Mouse (Mus musculus) spleen, postnatal 10 days (tissue): Measurements from ENCODE around the gene Atxn1.

ENCODE experiments used
- DNase-seq, 2 experiments: peaks; one replicate each; pipeline ENCODE4 v3.0.0; 2021 to 2022; ENCODE audit warnings: low spot score in 2 of 2

Atxn1 gene

DNA sequence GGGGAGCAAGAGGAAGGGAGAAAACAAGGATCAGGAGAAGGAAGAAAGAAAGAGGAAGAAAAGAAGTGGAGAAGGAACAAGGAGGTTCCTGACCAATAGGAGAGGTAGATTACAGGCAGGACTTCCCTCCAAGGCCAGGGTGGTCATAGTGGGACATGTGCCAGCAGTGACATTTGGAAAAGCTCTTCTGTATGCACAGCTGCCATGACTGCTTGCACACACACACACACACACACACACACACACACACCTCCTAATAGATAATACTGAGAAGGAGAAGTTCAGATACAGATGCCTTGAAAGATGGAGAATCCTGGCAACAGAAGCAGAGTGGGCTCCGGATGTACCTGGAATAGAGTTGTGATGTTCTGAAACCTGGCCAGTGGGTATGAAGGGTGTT lies 189.3 kb downstream of the Atxn1 start:
- no peak for DNase-seq

DNA sequence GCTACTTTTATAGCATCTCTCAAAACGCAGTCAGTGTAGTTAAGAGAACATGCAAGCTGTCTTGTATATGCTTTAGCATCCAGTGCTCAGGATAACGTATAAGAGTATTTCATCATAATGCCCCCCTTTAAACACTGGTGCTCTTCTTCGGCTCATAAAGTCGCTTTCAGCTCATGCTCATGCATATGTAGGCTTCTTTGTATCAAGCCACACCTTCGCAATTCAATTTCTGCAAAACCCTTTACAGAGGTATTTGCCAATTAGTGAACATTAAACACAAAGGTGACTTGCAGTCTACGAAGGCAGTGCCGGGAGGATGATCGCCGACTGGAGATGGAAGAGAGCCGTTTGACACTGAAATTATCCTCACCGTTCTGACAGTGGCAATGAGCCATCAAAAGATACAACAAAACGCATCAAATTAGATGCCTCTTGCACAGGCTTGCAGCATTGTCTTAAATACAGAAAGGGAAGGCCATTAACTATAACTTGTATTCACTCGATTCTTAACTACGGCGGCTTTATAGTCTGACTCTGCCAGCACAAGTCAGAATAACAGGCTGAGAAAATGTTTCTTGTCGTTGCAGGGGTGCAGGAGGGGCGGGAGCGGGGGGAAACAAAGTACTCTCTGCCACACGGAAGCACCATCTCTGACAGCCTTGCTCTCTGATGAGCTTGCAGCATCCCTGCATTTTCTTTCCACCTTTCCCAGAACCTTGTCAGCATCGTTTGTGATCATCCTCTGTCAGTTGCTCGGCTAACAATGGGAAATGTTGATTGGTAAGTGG lies 191.2 kb downstream of the Atxn1 start:
- no peak for DNase-seq

DNA sequence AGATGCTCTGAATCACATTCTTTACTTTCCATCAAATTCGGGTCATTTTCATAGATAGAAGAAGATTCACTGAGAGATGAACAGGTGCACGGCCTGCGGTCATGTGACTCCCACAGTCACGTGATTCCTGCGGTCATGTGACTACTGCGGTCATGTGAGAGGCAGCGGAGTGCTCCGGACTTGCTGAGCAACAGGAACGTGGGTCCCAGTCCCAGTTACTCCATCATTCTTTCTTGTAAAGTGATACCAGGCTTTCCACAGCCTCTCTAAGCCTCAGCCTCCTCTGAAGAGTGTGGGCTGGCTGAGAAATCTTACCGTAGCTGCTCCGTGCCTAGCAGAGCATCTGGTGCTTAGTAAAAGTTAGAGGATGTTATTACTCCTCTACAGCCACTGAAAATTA lies 195.1 kb downstream of the Atxn1 start:
- DNase-seq: no peak

DNA sequence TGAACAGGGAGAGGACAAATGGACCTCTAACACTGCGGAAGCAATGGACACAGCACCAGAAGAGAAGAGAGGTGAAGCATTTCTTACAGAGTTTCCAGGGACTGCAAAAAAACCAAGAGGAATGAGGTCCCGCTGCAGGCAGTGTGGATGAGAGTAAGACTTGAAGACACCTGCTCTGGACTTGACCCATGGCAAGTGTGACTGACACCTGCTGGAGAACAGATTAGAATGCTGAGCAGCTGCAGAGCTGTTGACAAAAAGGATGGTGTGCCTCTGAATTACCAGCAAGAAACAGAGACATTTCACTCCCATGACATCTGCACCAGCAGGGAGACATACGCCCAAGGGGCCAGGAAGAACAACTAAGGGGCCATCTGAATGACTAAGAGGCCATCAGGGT lies 196.6 kb downstream of the Atxn1 start:
- DNase-seq: no peak

DNA sequence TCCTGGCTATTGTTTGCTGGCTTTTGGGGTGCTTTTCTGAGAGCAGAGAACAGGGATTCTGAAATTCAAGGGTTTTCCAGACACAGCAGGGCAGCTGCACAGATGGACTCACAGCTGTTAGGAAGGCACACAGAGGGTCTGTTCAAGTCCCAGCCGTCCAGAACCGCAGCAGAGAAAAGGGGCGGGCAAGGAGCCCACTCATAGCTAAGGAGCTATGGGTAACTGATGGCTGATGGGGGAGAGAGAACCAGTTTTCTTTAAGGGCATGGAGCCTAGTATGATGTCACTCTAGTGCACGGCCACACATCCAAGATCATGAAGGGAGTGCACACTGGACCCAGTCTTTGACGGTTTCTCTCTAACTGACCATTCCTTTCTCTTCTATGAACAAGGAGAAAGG lies 200.5 kb downstream of the Atxn1 start:
- no peak for DNase-seq

DNA sequence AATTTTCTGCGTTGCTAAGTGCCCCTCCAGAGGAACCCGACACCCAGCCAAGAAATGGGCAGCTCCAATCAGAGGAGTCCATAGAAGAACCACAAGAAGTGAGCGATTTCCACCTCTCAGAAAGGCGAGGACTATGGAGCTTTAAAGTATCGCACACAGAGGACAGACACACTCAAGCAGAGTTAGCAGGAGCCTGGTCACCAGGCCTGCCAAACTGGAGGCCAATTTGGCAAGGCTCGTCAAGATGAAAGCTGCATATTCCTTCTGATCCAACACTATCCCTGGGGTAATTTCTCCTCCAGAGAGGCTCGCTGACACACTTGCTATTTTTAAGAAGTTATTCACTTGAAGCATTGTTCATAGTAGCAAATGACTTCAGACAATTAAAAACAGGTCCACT lies 202.5 kb downstream of the Atxn1 start:
- no peak for DNase-seq

DNA sequence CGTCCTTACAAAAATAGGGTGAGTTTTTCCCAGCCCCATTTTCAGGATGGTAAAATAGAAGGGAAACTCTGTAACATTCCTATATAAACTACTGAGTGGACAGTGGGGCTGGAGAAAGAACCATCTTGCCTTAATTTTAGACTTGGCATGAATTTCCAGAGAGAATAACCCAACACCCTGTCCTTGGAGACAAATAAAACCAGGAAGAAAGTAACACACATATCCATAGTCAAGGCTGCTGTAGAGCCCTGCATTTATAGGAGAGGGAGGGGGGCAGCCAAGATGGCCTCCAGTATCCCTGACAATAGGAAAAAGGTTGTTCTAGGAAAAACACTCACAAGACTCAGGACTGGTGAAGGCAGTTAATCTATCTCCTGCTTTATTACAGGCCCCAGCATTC lies 210.3 kb downstream of the Atxn1 start:
- no peak for DNase-seq

DNA sequence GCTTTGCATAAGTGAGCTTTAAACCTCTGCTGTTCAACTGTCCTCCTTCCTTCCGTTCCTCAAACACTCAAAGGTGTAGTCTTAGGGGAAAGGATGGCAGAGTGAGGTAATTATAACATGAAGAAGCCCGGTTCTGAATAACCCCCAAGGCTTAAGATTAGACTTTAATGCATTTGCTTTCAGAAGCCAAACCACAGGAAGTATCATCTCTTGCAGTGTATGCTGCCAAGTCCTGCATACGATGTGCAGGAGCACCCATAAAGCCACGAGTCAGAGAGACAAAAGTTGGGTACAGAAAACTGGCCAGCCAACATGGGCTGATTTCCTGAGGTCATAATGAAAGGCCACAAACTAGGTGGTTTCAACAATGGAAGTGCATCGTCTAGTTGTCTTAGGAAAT lies 212.3 kb downstream of the Atxn1 start:
- DNase-seq: no peak

DNA sequence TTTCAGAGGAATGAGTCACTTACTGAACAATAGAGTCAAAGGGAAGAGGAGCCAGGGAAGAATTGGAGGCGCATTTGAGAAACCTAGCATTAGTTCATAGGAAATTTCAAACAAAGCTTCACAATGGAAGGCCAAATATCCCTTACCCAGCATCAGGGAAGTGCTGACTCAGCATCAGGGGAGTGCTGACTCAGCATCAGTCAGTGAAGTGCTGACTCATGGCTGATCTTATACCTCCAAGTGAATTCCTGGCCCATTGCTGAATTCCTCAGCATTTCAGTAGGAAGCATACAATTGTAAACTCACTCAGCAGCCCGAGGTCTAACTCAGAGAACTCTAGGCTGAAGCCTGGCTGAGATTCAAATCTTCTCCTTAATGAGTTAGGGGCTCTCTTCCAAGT lies 213.6 kb downstream of the Atxn1 start:
- no peak for DNase-seq

DNA sequence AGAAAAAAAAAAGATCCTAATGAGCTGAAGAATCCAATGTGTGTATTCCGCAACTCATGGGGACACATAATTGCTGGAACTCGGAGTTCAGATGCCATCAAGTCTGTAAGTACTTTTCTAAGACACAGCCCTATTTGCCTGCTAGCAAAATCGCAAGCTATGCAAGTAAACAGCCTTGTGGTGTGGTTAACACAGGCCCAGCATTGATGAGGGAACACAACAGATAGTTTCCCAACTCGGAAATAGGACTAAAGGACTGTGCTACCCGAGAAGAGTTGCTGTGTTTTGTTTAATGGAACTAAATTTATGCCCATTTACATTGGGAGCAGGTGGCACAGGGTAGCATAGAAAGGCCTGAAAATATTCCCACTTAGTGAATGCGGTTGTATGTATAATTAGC lies 214.2 kb downstream of the Atxn1 start:
- DNase-seq: no peak

DNA sequence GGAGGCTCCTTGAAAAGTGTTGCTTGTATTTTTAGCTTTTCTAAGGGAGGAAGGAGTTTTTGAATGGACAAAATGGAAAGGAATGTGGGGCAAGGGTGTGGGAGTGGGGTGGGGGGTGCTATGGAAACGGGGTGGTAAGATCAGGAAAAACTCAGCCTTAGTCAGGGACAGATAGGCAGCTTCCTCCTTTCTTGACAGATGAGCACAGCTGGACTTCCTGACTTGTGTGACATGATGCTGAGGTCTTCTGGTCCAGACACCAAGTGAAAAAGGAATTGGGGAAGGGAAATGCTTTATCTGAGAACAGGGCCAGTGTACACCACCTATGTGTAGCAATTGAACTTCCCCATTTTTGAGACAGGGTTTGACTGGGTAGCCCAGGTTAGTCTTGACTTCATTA lies 214.9 kb downstream of the Atxn1 start:
- DNase-seq: no peak

DNA sequence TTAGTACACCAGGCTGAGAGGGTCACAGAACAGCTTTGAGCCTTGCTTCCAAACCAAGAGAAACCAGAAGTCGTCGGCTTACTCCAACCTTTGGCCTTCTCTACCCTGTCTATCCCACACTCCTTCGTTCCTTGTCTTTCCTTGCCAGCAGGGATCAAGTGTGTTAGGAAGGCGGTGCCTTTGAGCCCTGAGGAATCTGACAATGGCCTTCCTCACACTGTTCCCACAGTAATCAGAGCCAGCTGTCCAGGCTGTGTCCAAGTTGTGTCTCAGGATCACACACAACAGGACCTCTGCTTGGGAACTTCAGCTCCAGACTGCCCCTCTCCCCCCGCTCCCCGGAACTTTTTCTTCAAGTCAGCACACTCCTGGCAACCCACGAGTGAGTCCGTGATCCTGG lies 215.6 kb downstream of the Atxn1 start:
- no peak for DNase-seq

DNA sequence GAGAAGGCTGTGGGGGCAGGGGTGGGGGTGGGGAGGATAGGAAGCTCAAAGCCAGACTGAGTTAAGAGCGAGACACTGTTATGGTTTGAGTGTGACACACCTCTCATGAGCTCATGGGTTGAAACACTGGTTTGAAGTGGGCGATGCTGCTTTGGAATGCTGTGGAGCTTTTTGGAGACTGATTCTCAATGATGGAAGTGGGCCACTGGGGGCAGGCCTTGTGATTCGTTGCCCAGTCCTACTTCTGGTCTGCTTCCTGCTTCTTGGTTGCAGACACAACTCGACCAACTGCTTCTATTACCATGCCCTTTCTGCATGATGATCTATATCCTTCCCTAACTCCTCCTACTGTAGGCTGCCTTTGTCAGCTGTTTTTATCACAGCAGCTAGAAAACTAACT lies 216.1 kb downstream of the Atxn1 start:
- no peak for DNase-seq

DNA sequence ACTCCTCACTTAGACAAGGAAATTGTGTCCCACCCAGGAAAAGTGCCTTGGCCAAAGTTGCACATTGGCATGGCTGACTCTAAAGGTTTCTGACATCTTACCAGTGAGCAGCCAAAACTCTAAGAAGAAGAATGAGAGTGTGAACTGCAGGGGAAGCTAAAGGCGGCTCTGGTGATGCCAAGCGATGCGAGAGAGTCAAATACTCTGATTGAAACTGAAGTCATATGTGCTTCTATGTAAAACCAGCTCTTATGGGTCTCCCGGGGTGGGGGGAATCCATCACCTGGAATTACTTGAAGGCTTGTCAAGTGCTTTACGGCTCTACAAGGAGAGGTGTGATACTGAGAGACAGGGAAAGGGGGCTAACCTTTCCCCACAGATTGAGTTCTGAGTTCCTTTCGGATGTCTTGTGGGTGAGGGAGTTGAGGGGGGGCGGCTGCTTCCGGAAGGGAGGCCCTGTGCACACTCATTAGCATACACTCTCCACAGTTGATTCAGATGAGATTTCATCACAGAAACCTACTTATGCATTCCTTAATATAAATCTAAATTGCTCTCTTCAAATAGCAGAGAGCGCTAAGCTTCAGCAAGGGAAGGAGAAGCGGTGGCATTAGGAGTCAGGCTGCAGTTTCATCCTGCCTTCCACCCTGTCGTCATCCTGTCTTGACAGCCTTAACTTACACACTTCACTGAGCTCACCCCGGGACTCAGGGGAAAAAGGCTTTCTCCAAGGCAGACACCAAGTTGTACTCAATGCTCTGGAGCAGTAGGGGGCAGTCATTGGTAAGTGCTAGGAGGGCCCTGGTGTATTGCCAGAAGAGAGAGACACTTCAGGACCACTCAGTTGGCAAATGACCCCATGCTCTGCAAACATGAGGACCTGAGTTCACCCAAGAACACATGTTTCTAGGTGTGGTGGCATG lies 218.7 kb downstream of the Atxn1 start:
- DNase-seq: no peak

DNA sequence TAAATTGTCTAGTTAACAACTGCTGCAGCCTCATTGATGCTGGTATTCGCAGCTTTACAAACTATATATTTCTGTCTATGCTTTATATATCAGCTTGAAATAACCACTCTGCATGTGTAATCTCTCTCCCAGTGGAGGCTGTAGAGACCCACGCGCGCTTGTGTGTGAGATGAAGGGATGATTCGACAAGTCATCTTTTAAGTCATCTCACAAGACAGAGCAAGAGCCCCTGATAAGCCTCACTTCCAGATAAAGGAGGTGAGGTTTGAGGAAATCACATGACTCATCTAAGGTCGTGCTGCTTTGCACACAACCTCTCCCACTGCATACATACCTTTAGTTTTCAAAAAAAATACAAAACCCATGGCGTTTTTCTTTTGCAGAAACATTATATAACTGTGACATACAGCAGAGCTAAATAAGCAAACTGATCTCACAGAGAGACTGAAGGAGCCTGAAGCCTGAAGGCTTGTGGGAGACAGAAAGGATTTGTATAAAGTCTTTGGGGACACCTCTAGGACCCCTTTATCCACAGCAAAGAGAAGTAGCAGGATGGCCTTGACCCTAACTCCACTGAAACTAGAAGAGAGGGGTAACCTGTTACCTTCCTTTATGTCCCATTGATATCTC lies 219.9 kb downstream of the Atxn1 start:
- no peak for DNase-seq

DNA sequence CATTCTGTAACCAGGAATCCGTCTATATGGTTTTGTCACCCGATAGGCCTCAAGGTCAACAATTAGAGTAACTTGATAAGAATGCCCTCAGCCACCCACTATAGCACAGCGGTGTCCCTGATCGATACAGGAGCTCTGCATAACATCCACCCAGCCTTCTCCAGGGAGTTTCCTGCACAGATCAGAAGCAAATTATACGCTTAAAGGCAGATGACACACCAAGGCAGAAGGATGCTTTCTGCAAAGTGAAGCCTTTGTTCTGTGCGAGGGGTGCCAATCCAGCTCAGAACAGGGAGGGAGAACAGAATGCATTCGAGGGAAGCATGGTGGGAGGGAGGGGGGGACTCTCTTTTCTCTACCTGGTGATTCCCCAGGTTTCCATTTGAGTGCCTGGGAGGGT lies 221.0 kb downstream of the Atxn1 start:
- no peak for DNase-seq

DNA sequence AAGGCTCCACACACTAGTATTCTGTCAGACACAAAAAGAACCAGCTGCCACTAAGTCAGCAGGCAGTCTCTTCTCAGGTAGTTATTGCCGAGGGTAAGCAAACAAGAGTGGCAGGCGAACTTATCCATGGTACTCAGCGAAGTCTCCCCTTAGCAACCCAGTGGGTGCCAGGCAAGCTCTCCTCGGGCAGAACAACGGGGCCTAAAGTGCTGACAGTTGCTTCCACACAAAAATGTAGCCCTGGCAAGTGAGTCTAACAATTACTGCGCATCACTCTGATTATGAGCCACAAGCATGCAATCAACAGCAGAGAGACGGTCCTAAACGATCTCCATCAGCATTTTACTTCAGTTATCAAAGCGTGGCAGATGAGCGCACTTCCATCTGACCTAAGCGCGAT lies 224.4 kb downstream of the Atxn1 start:
- no peak for DNase-seq

DNA sequence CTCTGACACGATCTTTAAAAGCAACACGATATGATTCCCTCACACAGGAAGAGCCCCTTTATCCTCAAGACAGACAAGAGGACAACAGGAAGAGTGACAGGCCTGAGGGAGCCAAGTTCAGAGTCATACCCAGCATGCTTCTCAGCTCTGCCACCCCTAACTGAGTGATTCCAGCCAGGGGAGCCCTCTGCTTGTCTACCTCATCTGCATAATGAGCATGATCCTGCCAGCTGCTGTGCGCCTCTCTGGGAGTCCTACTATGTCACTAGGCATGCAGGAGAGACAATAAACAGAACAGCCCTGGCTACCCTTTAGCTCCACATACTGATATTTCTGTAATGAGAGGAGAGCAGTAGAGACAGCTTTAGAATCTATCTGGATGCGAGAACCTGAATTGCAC lies 228.6 kb downstream of the Atxn1 start:
- no peak for DNase-seq

DNA sequence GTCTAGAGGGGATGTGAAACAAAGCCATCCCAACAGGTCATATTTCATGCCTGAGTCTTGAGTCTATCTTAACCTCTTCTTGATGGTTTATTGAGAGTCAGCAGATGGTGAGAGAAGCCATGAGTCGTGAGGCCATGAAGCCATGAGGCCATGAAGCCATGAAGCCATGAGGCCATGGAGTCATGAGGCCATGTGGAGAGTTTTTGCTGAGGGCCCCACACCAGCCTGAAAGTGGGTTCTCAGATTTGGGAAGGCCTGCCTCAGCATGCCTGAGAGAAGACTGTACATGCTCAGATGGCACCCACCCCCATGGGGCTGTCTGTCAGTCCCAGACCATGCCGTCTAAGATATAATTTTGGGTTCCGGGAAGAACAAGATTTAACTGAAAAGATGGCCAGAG lies 229.0 kb downstream of the Atxn1 start:
- DNase-seq: no peak

DNA sequence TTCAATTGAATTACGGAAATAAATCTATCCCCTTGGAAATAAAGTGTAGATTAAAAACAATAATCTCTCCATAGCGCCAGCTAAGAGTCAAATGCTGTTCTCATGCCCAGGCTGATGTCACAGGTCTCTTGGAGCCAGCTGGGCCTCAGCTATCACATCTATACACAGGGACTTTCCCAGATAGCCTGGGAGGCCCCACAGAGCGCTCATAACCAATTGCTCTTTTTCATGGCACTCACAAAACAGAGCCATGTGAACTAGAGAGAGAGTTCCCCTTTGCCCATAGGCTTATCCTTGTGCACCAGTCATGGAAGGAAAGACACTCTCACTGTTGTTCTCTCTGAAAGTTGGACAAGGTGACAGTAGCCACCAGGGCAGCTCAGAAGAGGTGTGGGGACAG lies 230.3 kb downstream of the Atxn1 start:
- DNase-seq: no peak

DNA sequence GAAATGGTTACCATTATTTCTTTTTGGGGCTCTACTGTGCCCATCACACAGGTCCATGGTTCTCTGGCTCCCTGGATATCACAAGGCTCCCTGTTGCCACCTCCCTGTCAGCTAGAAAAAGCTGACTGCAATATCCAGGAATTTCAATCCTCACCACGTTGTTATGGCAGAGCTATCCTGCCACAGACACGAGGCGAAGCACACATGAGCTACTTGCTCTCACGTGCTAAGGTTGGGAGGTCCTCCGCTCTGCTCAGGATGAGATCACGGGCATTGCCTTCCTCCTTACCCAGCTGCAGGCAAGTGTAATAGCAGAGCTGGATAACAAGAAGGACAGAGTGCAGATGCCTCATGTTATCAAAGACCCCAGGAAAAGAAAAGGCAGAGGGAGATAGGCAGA lies 232.2 kb downstream of the Atxn1 start:
- no peak for DNase-seq

DNA sequence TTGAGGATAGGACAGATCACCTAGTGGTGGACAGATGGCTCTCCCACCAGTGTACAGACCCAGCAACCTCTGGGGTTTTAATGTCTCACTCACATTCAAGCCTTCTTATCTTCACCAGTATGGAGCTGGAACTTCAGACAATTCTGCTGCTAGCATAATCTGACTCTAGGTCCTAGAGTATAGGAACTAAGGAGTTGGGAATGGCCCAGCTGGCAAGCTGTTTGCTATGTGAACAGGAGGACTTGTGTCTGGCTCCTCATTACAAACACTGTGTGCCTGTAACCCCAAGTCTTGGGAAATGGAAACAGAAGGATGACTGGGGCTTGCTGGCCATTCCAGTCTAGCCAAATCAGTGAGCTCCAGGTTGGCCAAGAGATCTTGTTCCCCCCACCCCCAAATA lies 237.9 kb downstream of the Atxn1 start:
- no peak for DNase-seq

DNA sequence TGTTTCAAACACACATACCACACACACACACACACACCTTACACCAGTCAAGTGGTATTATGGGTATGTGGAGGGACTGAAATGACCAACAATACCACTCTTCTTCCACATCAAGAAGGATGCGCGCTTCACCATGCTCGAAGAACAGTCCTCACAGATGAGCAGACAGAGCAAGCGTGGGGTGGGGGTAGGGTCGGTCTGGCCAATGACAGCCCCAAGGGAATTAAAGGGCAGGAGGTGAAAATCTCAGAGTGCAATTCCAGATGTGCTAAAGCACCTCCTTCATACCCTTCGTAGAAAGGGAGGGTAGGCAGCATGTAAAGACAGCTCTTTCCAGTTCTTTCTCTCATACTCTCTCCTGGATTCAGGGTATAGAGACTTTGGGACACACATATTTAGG lies 238.6 kb downstream of the Atxn1 start:
- no peak for DNase-seq
